In the genomic region with DNA sequence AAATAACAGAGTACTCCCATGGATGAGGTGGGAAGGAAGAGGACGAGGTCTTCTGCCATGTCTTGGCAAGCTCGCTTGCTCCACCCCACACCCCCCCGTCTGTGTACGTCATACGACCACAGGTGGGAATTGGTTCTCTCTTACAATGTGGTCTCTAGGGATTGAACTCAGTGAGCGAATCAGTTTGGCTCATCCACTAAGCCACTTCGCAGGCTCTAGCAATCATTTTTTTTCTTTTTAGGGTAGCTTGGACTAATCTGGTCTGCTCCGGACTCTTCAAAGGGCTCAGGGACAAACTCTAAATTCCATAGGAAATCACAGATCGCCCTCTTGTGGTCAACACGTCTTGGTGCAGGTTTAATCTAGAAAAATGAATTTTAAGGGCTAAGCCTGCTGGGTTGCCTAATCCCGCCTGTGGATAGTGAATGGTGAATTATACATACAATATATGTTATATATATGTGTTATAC, we compare ENCODE assay signal across 8 mouse cellular contexts. TPM values are rescaled to one million over a fixed set of nuclear protein-coding genes. Genes with fewer than 3 reads are reported as not detected.
DNase-seq lines count a peak whose midpoint lies in the region; ATAC-seq and TF ChIP-seq lines count a peak whose summit lies in the region.

No protein-coding gene starts in this region.

- dilution Hi-C loops in CH12.LX (cut with MboI; ENCODE audit: extremely low pct_ligation_motif_present, extremely low pct_unique_long_range_greater_than_20kb, low sequenced_read_pairs): no loop called here

- peak; percentile 58 to 84; a peak in 3 of 4 replicates for TF ChIP-seq CTCF in CH12.LX (conservative IDR thresholded peaks at IDR 0.05 in 1 of 2, IDR thresholded peaks at IDR 0.05 in 1 of 2; ENCODE audit: low read depth in 2 of 2, low read length in 2 of 2)

- no peaks in the 10 kb centered on the region for H3K27me3 ChIP-seq in CH12.LX (replicated peaks)
- H3K27me3 ChIP-seq in lung, embryonic 16.5 days (ENCODE audit: control insufficient read depth, insufficient read depth, low read depth, low read length): no peaks in the 10 kb centered on the region

- TF ChIP-seq RAD21 in CH12.LX (IDR thresholded peaks at IDR 0.05; ENCODE audit: low read depth, low read length): peak; percentile 87

- peaks cover 4 to 38% of the 10 kb centered on the region in 2 experiments; a peak in 3 of 4 replicates for H3K4me1 ChIP-seq in CH12.LX (ENCODE audit: control insufficient read depth in 1 of 2, insufficient read depth in 2 of 2)
- H3K4me1 ChIP-seq in lung, embryonic 16.5 days (replicated peaks; ENCODE audit: control insufficient read depth, insufficient read depth, low read length): 0 out of 2 replicates have a peak, but pooled peaks cover 3% of the 10 kb centered on the region

- H3K27ac ChIP-seq in CH12.LX (ENCODE audit: insufficient read depth, low read depth): no peak overlapping the region
- no peak overlapping the region for H3K27ac ChIP-seq in lung, embryonic 16.5 days (ENCODE audit: low read length)

- peaks cover under 1 to 26% of the 10 kb centered on the region in 2 experiments for H3K36me3 ChIP-seq in CH12.LX (replicated peaks in 1 of 2; ENCODE audit: control insufficient read depth in 1 of 2, insufficient read depth in 1 of 2, low read length in 1 of 2)
- H3K36me3 ChIP-seq in lung, embryonic 16.5 days (ENCODE audit: control insufficient read depth, insufficient read depth, low read length): no peaks in the 10 kb centered on the region; the same call in 1 of the 2 replicates

- no peaks in the 10 kb centered on the region for H3K79me2 ChIP-seq in CH12.LX (replicated peaks; ENCODE audit: control insufficient read depth, extremely low read depth, insufficient read depth, poor library complexity, severe bottlenecking)

- H3K4me3 ChIP-seq in CH12.LX (replicated peaks in 1 of 3; ENCODE audit: low read depth in 2 of 3, low read length in 2 of 3, poor library complexity in 1 of 3): peak overlapping the region in 2 of 3 experiments; percentile 0 to 23
- peak overlapping the region; percentile 37 for H3K4me3 ChIP-seq in lung, embryonic 16.5 days (ENCODE audit: low read length)

- TF ChIP-seq EP300 in CH12.LX (IDR thresholded peaks at IDR 0.05; ENCODE audit: low read length): no peak

- ATAC-seq in lung, embryonic 16.5 days (ENCODE audit: low read depth): peak; percentile 77

- WGBS in lung, embryonic 16.5 days: 7% methylated on average over 11 of the region's 11 CpGs

- in situ Hi-C loops in CH12.LX (cut with MboI; ENCODE audit: low pct_ligation_motif_present, low pct_unique_long_range_greater_than_20kb, low sequenced_read_pairs): loop anchor here (25.0 kb wide), 1 partner anchor 272 kb away; no protein-coding TSS in a partner anchor

- DNase-seq in 416B (ENCODE audit: low read depth) (peak; percentile 84), CH12.LX (ENCODE audit: extremely low read depth) (peak; percentile 64)
- peak; percentile 34 for DNase-seq in cerebellum, adult 8-10 months
- DNase-seq in forelimb bud, embryonic 11.5 days (ENCODE audit: low read depth, low spot score): peak; percentile 77
- peak; percentile 26 for DNase-seq in kidney, adult 18-20 months
- DNase-seq in retina, embryonic 14.5 days (ENCODE audit: low spot score): peak; percentile 91
- no peak for DNase-seq in ovary, adult 18-20 months (ENCODE audit: low spot score)

- H3K4me2 ChIP-seq in CH12.LX (ENCODE audit: insufficient read depth, low read depth, poor library complexity, severe bottlenecking): peak overlapping the region; percentile 65; the same call in 1 of the 2 replicates
- peak overlapping the region; percentile 58 for H3K4me2 ChIP-seq in lung, embryonic 16.5 days (ENCODE audit: low read depth, low read length)

- no peak for TF ChIP-seq POLR2A in CH12.LX (IDR thresholded peaks at IDR 0.05; ENCODE audit: low read depth, low read length)

- no peaks in the 10 kb centered on the region for H3K9me3 ChIP-seq in CH12.LX (replicated peaks; ENCODE audit: low read length)
- no peaks in the 10 kb centered on the region for H3K9me3 ChIP-seq in lung, embryonic 16.5 days (ENCODE audit: control insufficient read depth, low read length)

- H3K9ac ChIP-seq in CH12.LX (ENCODE audit: insufficient read depth, low read depth): no peak overlapping the region
- peak overlapping the region; percentile 42 for H3K9ac ChIP-seq in lung, embryonic 16.5 days (ENCODE audit: low read length)

TF ChIP-seq in CH12.LX, 34 proteins besides CTCF, POLR2A, EP300 and RAD21:
- TF ChIP-seq JUND (conservative IDR thresholded peaks at IDR 0.05; ENCODE audit: low read depth, low read length) (0 out of 2 replicates have a peak, but pooled peaks have one; percentile 19), MAX (IDR thresholded peaks at IDR 0.05; ENCODE audit: low read length) (no peak), SMC3 (IDR thresholded peaks at IDR 0.05; ENCODE audit: low read depth, low read length) (peak; percentile 65), IRF4 (IDR thresholded peaks at IDR 0.05; ENCODE audit: low read depth, low read length) (no peak), CHD1 (IDR thresholded peaks at IDR 0.05; ENCODE audit: low read depth, low read length) (no peak), RCOR1 (conservative IDR thresholded peaks at IDR 0.05; ENCODE audit: low read depth, low read length) (no peak), ZNF384 (IDR thresholded peaks at IDR 0.05; ENCODE audit: low read depth, low read length) (peak; percentile 65), MEF2A (IDR thresholded peaks at IDR 0.05; ENCODE audit: borderline replicate concordance, low read depth, low read length) (no peak), USF2 (conservative IDR thresholded peaks at IDR 0.05; ENCODE audit: low read depth, low read length) (no peak), NRF1 (IDR thresholded peaks at IDR 0.05; ENCODE audit: low read depth, low read length) (no peak), HCFC1 (IDR thresholded peaks at IDR 0.05; ENCODE audit: low read depth, low read length) (no peak), MYC (IDR thresholded peaks at IDR 0.05; ENCODE audit: low read depth, low read length) (no peak), NELFE (IDR thresholded peaks at IDR 0.05; ENCODE audit: low read depth, low read length) (no peak), TBP (conservative IDR thresholded peaks at IDR 0.05; ENCODE audit: low read depth, low read length) (no peak)

RNA-seq across cellular contexts. Expression of a gene that starts 14.8 kb away (rescaled TPM):
- total RNA-seq in CH12.LX (2012; rRNA removed) (50.3 and 54.4 TPM in 2 replicates), CH12.LX (2014; rRNA removed) (109 and 110 TPM in 2 replicates)
- 123 and 133 TPM in 2 replicates for polyA plus RNA-seq in CH12.LX (2012; ENCODE audit: insufficient read length, low read depth)
- 53.2 and 56.5 TPM in 2 replicates for polyA plus RNA-seq in lung, embryonic 16.5 days (2015; fragmentation: Nextera tagmentation; extraction: Ambion mirVana)

RNA-seq across cellular contexts. Expression of a gene that starts 29.0 kb away (rescaled TPM):
- not detected in 2 replicates for total RNA-seq in CH12.LX (2012; rRNA removed)
- not detected in 2 replicates for total RNA-seq in CH12.LX (2014; rRNA removed)
- polyA plus RNA-seq in CH12.LX (2012; ENCODE audit: insufficient read length, low read depth): not detected in 2 replicates
- polyA plus RNA-seq in lung, embryonic 16.5 days (2015; fragmentation: Nextera tagmentation; extraction: Ambion mirVana): 0.20 TPM in 1 of 2 replicates, not detected in the other
